Mouse (Mus musculus): ENCODE measurements at regions not wholly inside any gene's neighbourhood (a gene's known extent, or its start where the extent isn't known, plus 50 kb on each side); places are given as distances from the start of the nearest gene placed in this dataset.

DNA sequence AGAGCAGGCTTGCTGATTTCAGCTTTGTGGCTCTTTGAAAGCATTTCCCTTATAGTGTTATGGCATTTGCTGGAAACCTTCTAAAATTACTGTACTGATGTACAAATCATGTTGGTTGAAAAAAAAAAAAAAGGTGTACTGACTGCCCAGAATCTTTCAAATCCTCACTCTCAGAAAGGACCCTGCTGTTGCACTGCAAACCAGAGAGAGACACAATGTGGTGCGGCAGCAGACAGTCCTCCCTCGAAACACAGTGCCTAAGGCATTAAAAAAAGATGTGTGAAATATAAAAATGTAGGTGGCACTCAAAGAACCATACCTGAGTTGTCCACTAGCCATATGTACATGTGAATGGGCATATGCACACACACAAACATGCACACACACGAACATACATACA, 128.3 kb downstream of the Actr3 start:
- no peak for DNase-seq (ENCODE audit: low read depth, low spot score)

DNA sequence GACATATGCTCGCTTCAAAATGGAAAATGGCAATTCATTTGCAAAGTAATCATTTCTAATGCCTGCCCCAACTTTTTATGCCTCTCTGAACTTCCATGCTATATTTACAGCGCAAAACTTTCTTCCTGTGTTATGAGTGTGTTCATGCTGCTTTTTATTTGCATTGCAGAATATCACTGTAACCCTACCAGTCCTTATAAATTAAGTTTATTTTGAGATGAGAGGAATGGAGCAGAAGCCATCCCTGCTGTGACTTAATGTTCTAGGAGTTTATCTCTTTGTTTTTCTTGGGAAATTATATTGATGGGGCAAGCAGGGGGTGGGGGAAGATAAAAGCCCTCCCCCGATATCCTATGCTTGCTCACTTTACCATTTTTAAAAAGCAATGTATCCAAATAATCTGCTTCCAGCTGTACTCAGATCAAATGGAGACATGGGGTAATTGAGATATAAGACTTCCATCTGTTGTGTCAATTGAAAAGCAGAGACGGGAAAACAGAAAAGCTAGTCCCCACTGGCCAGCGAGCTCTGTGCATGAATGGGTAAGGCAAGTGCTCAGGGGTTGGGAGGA, 136.9 kb downstream of the Actr3 start:
- DNase-seq (ENCODE audit: low read depth, low spot score) = no peak

DNA sequence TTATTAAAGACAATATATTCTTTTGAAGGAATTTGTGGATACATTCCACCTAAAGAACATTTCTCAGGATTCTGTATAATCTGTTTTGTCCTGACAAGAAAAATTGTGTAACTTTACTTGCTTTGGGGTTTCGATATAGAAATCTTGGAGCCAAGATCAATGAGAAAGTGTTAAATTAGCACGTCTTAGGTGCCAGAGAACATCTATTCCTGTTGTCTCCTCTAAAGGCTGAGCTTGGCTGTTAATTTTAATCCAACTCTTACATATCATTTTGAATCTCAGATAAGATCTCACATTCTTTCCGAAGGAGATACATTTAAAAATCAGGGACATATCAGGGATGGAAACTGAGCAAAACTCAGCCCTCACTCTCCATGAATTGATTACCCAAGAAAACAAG, 139.9 kb downstream of the Actr3 start:
- DNase-seq (ENCODE audit: low read depth, low spot score) = no peak

DNA sequence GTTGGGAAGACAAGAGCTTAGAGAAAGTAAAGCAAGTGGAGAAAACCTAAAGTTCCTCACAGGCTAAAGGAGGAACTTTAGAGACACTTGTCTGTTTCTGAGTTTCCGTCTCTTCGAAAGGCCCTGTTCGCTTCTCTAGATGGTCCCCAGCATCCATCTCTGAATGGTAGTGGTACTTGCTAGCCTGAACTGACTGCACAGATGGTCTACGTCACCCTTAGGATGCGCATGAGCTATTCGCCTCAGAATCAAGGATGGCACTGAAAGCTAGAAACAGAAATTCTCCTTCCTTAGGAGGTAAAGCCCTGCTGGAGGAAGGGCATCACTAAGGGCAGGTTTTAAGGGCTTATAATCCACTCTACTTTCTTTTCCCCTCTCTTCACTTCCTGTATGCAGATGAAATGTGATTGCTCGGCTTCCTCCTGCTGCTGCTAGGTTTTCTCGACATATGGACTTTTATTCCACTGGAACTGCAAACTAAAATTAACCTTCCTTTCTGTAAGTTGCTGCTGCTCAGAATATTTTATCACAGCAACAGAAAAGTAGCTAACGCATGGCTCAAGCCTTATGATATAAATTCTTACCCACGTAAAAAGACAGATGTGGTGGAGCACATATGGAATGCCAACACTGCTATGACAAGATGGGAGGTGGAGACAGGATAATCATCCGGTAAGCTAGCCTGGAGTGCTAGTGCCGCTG, 145.1 kb downstream of the Actr3 start:
- DNase-seq (ENCODE audit: low read depth, low spot score) = no peak

DNA sequence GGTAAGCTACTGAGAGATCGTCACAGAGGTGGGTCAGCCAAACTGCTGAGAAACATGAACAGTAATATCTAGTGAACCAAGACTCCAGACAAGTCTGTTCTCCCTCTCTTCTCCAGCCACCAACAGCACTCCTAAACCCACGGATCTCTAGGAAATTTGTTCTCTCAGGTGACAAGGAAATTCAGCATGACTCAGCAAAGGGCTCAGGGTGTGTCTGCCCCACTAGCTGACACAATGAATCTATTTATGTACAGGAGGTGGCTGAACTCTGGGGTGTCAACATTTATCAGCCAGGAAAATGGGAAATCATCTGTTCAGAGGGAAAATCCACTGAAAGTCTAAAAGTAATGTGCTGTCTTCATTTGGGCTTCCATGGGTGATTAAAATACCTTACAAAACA, 149.2 kb downstream of the Actr3 start:
- DNase-seq (ENCODE audit: low read depth, low spot score) = no peak

DNA sequence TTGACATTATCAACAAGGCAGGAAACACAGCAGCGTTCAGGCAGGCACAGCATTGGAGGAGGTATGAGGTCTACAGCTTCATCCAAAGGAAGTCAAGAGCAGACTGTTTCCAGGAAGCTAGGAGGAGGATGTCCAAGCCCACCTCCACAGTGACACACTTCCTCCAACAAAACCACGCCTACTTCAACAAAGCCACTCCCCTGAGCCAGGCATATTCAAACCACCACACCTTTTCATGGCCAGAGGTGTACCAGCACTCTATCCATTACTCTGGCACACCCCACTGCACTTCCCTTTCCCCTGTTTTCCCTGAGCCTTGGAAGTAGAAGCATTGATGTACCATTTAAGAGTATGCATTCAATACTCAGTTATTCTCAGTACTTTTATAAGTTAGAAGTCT, 150.8 kb downstream of the Actr3 start:
- no peak for DNase-seq (ENCODE audit: low read depth, low spot score)

DNA sequence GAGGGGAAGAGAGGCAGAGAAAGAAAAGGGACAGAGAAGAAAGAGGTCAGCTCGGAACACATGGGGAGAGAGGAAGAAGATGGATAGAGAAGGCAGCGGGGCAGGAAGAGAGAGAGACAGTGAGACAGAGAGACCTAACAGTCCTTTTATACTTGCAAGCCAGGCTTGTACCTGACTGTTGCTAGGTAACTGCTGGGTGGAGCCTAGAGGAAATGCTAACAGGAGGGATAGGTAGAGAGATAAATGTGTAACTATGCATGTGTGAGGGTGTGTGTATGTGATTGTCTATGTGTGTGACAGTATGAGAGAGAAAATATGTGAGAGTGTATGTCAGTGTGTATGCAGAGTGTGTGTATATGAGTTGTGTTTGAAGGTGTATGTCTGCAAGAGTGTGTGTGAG, 161.8 kb downstream of the Actr3 start:
- no peak for DNase-seq (ENCODE audit: low read depth, low spot score)

DNA sequence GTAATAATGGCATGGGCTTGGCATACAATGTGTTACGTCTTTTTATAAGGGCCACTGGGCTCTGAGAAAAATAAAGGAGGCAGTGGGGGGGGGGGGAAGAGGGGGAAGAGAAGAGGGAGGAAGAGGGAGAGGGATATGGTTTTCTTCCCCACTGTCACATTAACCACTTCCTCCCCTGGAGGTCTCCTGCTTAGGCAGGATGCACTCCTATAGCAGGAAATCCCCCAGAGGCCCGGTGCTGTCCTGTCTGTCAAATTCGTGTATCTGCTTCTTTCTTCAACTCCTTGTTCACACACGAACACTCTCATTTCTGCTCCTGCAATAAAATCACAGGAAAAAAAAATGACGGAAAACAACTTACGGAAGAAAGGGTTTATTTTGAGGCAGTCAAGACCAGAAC, 171.8 kb downstream of the Actr3 start:
- DNase-seq (ENCODE audit: low read depth, low spot score) = no peak

DNA sequence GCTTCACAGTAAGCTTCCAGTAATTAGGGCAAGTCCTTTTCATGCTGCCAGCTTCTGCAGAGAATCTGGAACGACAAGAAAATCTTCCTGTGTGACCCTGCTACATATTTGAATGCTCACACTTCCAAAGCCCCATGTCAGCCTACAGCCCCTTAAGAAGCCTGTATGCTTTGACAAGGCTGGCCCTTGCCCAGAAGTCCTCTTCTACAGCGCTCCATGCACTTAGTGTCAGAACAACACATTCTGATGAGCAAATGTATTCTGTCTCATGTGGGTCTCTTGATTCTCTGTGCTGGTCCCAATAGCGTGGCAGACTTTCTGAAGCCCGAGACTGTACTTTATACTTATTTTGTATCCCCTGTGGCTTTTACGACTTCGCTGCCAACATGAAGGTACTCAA, 172.5 kb downstream of the Actr3 start:
- DNase-seq (ENCODE audit: low read depth, low spot score) = no peak

DNA sequence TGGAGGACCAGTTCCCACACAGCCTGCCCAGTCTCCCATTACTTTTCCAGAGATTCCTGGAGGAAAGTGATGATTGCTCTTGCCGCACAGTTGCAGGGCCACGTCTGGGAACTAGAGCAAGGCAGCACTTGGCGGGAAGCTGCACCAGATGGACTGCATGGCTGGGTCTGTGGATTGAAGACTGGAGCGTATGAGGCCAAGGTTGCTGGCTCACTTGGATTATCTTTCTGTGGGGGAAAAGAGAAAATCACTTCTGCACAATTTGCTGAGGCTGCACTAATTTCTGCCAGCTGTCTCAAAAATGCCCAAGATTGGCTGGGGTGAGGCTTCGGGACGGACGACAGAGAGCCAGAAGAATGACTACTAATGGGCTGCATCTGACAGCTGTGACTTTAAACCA, 193.2 kb downstream of the Actr3 start:
- no peak for DNase-seq (ENCODE audit: low read depth, low spot score)

DNA sequence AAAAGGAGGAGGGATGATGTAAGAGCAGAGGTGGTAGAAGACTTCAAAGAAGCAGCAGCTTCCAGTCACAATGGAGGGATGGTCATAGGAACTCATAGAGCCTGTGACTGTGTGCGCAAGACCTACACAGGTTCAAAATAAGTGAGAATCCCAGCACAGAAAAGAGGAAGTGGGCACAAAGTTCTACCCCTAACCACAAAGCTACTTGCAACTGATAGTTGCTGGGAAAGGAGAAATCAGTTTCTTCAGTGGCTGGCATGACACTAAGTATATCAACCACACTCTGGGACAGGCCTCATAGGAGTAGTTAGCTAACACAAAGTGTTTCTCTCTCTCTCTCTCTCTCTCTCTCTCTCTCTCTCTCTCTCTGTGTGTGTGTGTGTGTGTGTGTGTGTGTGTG, 193.8 kb downstream of the Actr3 start:
- no peak for DNase-seq (ENCODE audit: low read depth, low spot score)

DNA sequence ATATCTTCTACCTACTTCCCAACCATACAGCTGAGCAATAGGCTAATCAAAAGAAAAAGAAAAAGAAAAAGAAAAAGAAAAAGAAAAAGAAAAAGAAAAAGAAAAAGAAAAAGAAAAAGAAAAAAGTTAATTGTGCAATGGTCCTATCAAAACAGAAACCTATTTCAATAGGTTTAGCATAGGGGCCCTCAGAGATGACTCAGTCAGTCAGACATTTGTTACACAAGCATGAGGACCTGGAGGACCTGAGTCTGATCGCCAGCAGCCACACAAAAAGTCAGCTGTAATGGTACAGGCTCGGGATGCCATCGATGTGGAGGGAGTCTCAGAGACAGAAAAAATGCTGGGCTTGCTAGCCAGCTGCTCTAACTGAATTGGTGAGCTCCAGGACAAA, 197.9 kb downstream of the Actr3 start:
- DNase-seq (ENCODE audit: low read depth, low spot score) = no peak

DNA sequence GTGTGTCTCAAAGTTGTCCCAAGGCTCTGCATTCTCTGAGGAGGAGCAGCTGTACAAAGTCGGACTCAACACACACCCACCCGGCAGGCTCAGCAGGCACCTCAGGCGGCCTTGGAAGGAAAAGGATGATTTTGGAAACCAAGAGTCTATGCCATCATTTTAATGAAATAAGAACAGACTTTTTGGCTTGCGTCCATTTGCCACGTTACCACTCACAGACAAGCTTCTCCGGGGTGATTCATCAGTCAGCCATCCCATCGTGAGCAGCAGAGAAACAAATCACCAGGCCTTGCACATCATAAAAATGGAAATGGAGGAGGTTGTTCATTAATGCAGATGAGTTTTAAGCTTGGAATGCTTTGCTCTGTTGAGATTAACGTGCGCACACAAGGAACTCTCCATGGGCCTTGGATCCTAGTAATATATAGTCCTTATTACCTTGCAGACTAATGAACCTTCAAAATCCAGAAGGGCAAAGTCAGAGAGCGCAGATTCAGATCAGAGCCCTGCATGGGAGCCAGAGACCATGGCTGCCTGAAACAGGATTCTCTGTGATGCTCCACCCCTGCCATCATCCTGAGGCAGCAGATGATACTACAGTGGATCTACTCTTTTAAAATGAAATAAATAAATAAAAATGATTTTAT, 198.5 kb downstream of the Actr3 start:
- no peak for DNase-seq (ENCODE audit: low read depth, low spot score)

DNA sequence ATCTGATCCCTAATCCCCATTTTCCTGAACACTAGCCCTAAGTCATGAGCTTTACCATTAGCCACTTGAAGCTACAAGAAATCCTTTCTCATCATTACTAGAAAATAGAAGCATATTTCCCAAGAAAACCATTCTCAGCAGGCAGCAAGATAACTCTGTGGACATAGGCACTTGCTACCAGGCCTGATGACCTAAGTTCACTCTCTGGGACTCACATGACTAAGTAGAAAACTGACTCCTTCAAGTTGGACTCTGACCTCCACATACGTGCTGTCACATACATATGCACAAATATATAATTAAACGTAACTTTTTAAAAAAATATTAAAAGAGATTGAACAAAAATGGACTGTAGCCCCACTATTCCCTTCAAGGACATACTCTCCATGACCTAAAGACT, 200.8 kb downstream of the Actr3 start:
- DNase-seq (ENCODE audit: low read depth, low spot score) = no peak

DNA sequence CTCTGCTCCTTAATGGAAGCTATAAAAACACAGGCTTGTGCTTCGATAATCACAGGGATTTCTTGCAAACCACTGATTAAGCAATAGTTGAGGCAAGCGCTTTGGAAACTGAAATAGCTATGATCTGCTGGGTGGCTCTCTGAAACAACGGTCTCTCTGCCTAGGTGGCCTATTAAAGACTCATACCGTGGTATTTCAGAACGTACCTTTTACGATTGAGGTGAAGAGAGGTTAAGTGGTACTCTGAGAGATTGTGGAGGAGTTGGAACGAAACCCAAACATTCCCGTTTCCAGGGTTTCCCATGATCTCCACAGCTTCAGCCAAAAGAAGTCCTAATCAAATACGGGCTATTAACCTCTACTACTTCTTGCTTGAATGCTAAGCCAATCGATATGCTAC, 212.2 kb downstream of the Actr3 start:
- DNase-seq (ENCODE audit: low read depth, low spot score) = peak; percentile 17

DNA sequence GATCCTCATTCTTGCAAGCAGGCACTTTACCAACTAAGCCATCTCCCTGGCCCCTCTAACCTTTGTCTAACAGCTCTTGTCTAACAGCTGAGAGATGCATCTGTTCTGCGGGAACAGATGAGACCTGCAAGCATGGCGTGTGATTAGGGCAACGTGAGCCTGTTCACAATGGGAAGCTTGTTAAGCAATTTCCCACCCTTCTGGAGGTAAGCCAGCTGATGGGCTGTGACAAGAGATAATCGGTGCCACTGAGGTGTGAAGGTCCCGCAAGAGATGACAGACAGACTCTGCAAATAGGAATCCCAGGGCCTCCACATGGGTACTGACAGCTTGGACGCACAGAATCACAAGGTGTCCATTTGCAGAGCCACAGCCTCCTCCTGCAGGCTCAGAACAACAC, 219.3 kb downstream of the Actr3 start:
- no peak for DNase-seq (ENCODE audit: low read depth, low spot score)

DNA sequence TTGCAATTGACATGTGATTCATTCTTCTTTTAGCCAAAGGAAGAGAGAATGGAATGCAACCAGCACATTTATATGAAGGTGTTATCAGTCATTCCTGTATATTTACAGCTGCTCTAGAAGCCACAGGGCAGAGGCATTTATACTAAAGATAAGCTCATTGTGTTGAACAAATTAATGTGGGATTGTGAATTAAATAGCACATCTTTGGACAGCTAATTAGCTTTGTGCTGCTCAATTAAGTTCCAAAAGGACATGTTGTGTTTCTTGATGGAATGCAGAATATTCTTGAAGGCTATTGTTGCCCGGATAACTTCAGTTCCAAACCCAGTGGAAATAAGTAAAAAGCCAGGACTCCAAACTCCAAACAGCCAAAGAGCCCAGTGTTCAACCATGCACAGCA, 248.4 kb downstream of the Actr3 start:
- DNase-seq (ENCODE audit: low read depth, low spot score) = no peak

DNA sequence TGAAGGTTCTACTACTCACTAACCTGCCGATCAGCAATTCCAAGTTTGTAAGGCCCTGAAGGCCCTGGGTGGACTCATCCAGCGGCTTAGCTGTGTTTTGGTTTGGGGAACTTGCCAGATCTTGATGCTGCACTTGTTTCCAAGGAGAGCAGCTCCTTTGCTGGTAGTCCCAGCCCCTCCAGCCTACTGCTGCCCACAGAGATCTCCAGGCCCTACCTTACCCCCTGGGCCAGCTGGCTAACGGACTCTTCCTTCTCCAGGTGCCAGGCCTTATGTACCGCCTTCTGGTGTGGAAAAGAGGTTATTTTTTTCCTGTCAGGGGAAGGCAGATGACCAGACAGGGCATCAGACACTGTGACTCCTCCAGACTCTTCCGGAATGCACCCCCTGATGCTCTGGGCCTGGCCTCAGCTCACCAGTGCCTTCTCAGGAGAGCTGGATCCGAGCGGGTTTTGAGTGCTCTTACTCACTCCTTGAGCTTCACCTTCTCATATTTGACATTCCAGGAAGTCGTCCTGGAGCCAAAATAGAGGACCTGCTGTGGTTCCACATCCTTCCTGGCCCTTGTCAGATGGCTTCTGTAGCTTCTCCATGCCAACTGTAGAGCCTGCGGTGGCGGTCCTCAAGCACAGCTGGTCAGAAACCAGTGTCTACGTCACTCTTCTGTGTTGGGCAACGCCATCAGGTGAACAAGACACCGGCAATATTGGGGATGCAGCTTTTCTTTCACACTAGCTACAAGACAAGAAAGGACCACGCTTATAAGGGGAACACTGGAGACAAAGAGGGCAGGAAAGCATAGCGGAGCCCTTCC, 259.2 kb downstream of the Actr3 start:
- no peak for DNase-seq (ENCODE audit: low read depth, low spot score)

DNA sequence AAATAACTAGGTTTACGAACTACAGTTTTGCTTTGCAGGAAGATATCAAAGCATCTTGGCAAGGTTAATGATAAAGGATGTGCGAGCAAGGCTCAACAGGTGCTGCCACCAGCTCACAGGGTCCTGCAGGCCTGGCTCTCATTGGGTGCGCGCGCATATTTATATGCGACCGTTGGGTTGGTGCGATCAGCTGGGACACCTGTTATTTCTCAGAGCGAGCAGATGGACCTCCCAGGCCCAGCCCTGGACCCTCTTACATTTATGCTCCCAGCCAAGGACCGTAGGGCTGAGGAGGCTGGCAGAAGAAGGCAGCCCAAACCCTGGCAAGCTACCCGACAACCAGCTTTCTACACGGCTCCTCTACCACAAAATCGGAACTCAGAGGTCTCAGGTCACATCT, 260.8 kb downstream of the Actr3 start:
- no peak for DNase-seq (ENCODE audit: low read depth, low spot score)

DNA sequence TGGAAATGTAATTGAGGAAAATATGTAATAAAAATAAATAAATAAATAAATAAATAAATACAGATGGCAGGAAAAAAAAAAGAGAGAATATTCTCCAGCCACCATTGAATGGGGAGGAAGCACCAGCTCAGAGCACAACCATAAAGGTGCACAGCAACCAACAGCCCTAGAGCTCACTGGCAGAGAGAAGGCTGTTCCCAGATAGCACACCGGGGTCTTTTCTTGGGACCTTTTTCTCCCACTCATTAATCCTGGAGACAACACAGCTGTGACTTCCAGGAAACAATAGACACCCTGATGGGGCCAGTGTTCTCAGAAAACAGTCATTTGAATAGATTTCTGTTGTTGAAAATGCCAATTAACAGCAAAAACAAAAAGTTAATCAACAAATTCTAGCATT, 263.1 kb downstream of the Actr3 start:
- no peak for DNase-seq (ENCODE audit: low read depth, low spot score)

DNA sequence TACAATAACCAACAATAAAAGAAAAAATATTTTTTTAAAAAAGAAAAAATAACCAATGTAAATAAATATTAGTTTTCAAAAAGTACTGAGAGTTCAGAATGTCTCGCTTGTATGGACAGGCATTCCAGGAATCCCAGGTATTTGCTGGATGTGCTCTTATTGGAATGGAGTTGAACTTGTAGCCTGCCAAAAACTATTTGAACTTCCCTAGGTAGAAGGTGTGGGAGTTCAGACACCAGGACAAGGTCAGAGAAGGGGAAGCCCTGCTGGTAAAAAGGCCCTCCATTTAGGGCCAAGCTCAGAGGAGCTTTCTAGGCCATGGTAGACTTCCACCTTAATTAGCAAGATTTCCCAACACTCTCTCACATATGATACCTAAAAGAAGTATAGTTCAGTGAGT, 270.3 kb downstream of the Actr3 start:
- DNase-seq (ENCODE audit: low read depth, low spot score) = no peak

DNA sequence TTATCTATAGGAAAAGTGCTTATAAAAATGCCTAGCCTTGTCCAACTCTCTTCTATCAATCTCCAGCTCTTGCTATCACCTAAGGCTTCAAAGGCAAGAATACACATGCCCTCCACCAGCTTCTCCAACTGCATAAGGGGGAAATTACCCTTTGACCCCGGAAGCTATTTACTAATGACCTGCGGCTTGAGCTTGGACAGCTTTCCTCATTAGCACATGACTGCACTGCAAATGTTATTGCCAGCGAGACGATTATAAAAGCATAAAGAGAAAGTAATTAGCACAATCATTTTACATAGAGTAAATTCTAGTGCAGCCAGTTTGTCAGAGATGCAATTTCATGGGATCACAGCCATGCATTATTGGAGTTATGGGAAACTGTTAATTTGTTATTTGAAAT, 277.0 kb downstream of the Actr3 start:
- DNase-seq (ENCODE audit: low read depth, low spot score) = peak; percentile 26

DNA sequence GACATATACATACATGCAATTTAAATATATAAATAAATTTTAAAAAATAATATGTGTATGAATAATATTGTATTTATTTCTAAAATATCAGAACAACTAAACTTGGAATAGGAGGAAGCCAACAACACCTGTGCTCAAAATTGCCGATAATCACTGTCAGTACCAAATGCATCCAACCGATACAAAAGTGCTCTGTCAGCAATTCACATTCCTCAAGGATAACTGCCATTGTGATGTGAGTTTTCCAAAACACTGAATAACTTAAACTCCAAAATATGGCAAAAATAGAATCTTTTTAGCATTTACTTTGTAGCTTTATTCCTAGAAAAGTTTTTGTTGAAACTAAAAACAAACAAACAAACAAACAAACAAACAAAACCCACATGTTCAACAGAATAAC, 279.4 kb downstream of the Actr3 start:
- no peak for DNase-seq (ENCODE audit: low read depth, low spot score)

Measured in forelimb bud, embryonic 11.5 days (tissue).